In the genomic region with DNA sequence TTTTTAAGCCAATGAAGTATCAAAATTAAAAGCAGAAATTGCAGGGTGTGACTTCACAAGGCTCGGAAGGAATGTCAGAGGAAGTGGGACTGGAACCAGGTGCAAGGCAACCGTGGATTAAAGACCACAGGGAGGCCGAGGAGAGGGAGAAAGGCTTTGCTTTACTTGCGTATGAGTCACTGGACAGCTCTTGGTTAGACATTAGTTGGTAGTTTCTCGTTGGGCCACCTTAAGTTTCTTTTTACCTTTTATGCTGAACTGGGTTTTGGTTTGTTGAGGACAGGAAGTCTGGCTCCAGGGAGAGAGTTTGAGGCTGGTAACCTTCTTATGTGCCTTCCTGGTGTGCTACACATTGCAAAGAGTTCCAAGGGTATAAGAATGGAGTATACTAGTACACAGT, we compare ENCODE assay signal across 14 mouse cellular contexts.
"Had no signal": no experiment of that assay in that cellular context is flagged by ENCODE, and none has a peak within 500 bp of the region (broad histone marks: within the 10 kb centered on the region; RNA-seq: fewer than 3 reads in every experiment).

No protein-coding gene starts in this region.

- DNase-seq: lung, adult 18-20 months; lung, embryonic 14.5 days; lung, postnatal 10 days; lung, postnatal 4 days; midbrain, embryonic 14.5 days; right cerebral cortex, postnatal 14 days; thymus, adult 2 months; thymus, postnatal 25 days; thymus, postnatal 4 days had no signal

- H3K4me3 ChIP-seq: megakaryocyte, embryonic 14.5 days; midbrain, embryonic 12.5 days; neural tube, embryonic 12.5 days; stomach, embryonic 15.5 days had no signal

- H3K4me2 ChIP-seq: lung, embryonic 14.5 days; midbrain, embryonic 12.5 days; neural tube, embryonic 12.5 days; stomach, embryonic 15.5 days had no signal

- H3K9me3 ChIP-seq: midbrain, embryonic 12.5 days; neural tube, embryonic 12.5 days; stomach, embryonic 15.5 days had no signal

- H3K27me3 ChIP-seq: midbrain, embryonic 12.5 days; neural tube, embryonic 12.5 days; stomach, embryonic 15.5 days had no signal

- H3K9ac ChIP-seq: lung, embryonic 14.5 days; midbrain, embryonic 12.5 days; neural tube, embryonic 12.5 days; stomach, embryonic 15.5 days had no signal

- H3K4me1 ChIP-seq: midbrain, embryonic 12.5 days; neural tube, embryonic 12.5 days; stomach, embryonic 15.5 days had no signal

- H3K36me3 ChIP-seq: midbrain, embryonic 12.5 days; neural tube, embryonic 12.5 days; stomach, embryonic 15.5 days had no signal

- H3K27ac ChIP-seq: midbrain, embryonic 12.5 days; neural tube, embryonic 12.5 days; stomach, embryonic 15.5 days; stomach, postnatal 0 days had no signal
